Mouse (Mus musculus) G1E (cell line): ENCODE measurements around the gene E2f4.

ENCODE experiments used
- CTCF ChIP-seq: IDR thresholded peaks from 2 replicates; pipeline ENCODE4 v1.5.1; 2012; ENCODE audit warnings: low read depth, low read length, inconsistent platforms, mixed read lengths
- GATA1 ChIP-seq: IDR thresholded peaks from 2 replicates; pipeline ENCODE4 v1.6.1; 2012; ENCODE audit warnings: borderline replicate concordance, low read length, inconsistent platforms, mixed read lengths
- GATA2 ChIP-seq: IDR thresholded peaks from 2 replicates; pipeline ENCODE4 v1.6.1; 2012; ENCODE audit warnings: low read depth, low read length, inconsistent platforms, borderline replicate concordance
- POLR2AphosphoS5 ChIP-seq: IDR thresholded peaks from 2 replicates; pipeline ENCODE4 v1.6.1; 2012; ENCODE audit warnings: low read depth, low read length, inconsistent platforms; ENCODE audit not compliant: insufficient replicate concordance
- TAL1 ChIP-seq: conservative IDR thresholded peaks from 2 replicates; pipeline ENCODE4 v1.6.1; 2012; ENCODE audit warnings: low read depth, low read length, inconsistent platforms, mixed read lengths

DNA sequence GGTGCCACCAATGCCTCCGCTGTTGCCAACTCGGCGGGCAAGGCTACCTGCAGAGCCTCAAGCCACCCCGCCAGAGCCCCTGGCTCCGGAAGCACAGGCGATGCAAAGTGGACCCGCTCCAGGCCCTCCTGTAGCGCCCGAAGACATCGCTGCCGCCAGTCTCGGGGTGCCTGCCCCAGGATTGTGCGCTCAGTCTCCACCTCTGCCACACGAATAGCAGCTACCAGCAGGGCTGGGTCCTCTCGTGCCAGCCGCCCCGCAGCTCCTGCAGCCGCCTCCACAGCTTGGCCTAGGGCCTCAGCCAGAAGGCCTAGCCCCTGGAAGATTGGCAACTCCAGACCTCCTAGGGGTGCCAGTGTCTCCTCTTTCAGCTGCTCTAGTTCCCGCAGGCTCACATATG lies 4.1 kb upstream of the E2f4 start:
- TF ChIP-seq CTCF (no peak), TAL1 (no peak), GATA1 (no peak), POLR2AphosphoS5 (no peak), GATA2 (no peak)
